Mouse (Mus musculus) MN1 (cell line): ENCODE measurements around the gene Kirrel.
"Not testable (repeated sequence)": the region's sequence is repeated elsewhere in the genome, so short reads cannot be mapped to it uniquely, and the experiment has no call there.

Source experiments
- DNase-seq: peaks from one replicate; pipeline ENCODE4 v3.0.0-alpha.2; 2016; ENCODE audit warnings: low spot score

Gene Kirrel

GRCm38 (mm10) chr3:87134951-87135350 is 39.6 kb downstream of the Kirrel start:
- DNase-seq: no peak

- no peak for DNase-seq
Observed at GRCm38 (mm10) chr3:87131694-87132347, 42.7 kb downstream of the Kirrel start.

- no peak for DNase-seq
Observed at GRCm38 (mm10) chr3:87130933-87131332, 43.6 kb downstream of the Kirrel start.

GRCm38 (mm10) chr3:87123795-87124194 is 50.8 kb downstream of the Kirrel start:
- no peak for DNase-seq

- no peak for DNase-seq
Observed at GRCm38 (mm10) chr3:87118214-87118613, 56.3 kb downstream of the Kirrel start.

- no peak for DNase-seq
Observed at GRCm38 (mm10) chr3:87117632-87118031, 56.9 kb downstream of the Kirrel start.

GRCm38 (mm10) chr3:87115726-87116540 is 58.6 kb downstream of the Kirrel start:
- no peak for DNase-seq

GRCm38 (mm10) chr3:87115271-87115670 is 59.3 kb downstream of the Kirrel start:
- no peak for DNase-seq

GRCm38 (mm10) chr3:87114801-87115200 is 59.7 kb downstream of the Kirrel start:
- no peak for DNase-seq

- not testable (repeated sequence) for DNase-seq
Observed at GRCm38 (mm10) chr3:87113881-87114280, 60.7 kb downstream of the Kirrel start.

- no peak for DNase-seq
Observed at GRCm38 (mm10) chr3:87112264-87112663, 62.3 kb downstream of the Kirrel start.

GRCm38 (mm10) chr3:87104856-87105255 is 69.7 kb downstream of the Kirrel start:
- no peak for DNase-seq

- DNase-seq: no peak
Observed at GRCm38 (mm10) chr3:87102346-87102745, 72.2 kb downstream of the Kirrel start.

GRCm38 (mm10) chr3:87100911-87101310 is 73.6 kb downstream of the Kirrel start:
- DNase-seq: no peak

GRCm38 (mm10) chr3:87097969-87098946 is 76.3 kb downstream of the Kirrel start:
- no peak for DNase-seq

GRCm38 (mm10) chr3:87097205-87097604 is 77.3 kb downstream of the Kirrel start:
- no peak for DNase-seq

- DNase-seq: no peak
Observed at GRCm38 (mm10) chr3:87093718-87094117, 80.8 kb downstream of the Kirrel start.

GRCm38 (mm10) chr3:87089694-87090565 is 84.6 kb downstream of the Kirrel start:
- DNase-seq: peak; percentile 62

GRCm38 (mm10) chr3:87087146-87087545 is 87.4 kb downstream of the Kirrel start:
- no peak for DNase-seq

- no peak for DNase-seq
Observed at GRCm38 (mm10) chr3:87082235-87082634, 92.3 kb downstream of the Kirrel start.

- DNase-seq: no peak
Observed at GRCm38 (mm10) chr3:87079751-87080150, 94.8 kb downstream of the Kirrel start.
